Mouse (Mus musculus): Measurements from ENCODE around the gene Itga10.

DNA sequence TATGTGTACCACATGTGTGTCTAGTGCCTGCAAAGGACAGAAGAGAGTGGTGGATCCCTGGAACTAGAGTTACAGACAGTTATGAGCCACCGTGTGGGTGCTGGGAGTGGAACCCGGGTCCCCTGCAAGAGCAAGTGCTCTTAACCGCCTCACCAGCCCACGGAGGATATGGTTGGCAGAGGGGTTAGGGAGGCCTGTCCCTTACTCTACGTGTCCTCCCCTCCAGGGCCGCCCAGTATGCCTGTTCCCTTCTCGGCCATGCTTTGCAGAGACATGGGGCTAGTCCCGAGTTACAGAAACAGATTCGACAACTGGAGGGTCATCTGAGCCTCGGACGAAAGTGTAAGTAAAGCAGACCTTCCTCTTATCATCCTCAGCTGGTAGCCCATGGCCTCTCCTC, 8.9 kb upstream of the Itga10 start:
- TF ChIP-seq CTCF (IDR thresholded peaks at IDR 0.05; ENCODE audit: control insufficient read depth, insufficient read depth, low read length) (no peak), POLR2A (IDR thresholded peaks at IDR 0.05; ENCODE audit: borderline replicate concordance, control insufficient read depth, low read depth, low read length) (no peak)

All from bone marrow, adult 2 months (tissue).